Mouse (Mus musculus): ENCODE results near the gene Stard3nl. TPM values are rescaled to one million over a fixed set of nuclear protein-coding genes. Genes with fewer than 3 reads are reported as not detected.

The Stard3nl gene
- polyA plus RNA-seq, 1 experiment = 89.5 TPM

Other genes starting within 250 kb of the Stard3nl start
- 84.6 and 88.5 TPM in 2 replicates for gene Epdr1, start 224.1 kb upstream of the Stard3nl start, polyA plus RNA-seq (2012; rRNA removed)
- gene Sfrp4, start 227.3 kb upstream of the Stard3nl start, polyA plus RNA-seq (2012; rRNA removed) = 3.7 and 3.9 TPM in 2 replicates

Measured in frontal cortex, adult 2 months (tissue).